Mouse (Mus musculus) leukemia stem cell, adult 10-12 weeks (primary cell): ENCODE measurements around the gene Ccdc148. TPM values are rescaled to one million over a fixed set of nuclear protein-coding genes. Genes with fewer than 3 reads are reported as not detected.

Experiments used
- polyA plus RNA-seq: library from polyadenylated mRNA; stranded (reverse); fragments of >175 nt; gene quantifications from 2 replicates; pipeline ENCODE4 v1.2.3, GENCODE M21; 2012; ENCODE audit warnings: low replicate concordance

Gene Ccdc148
- polyA plus RNA-seq = not detected in 2 replicates

GRCm38 (mm10) chr2:59160605-59160963 lies at the start of gene Ccdc148, which contains the start of gene Pkp4:
TSS of gene Ccdc148 (minus strand) at chr2:59160683.
TSS of gene Pkp4 (plus strand) at chr2:59160850.

GRCm38 (mm10) chr2:58859134-58859533 lies 301.3 kb downstream of the Ccdc148 start, which contains the start of gene Gm11099:
TSS of gene Gm11099 (plus strand) at chr2:58859434.

Other genes starting within 250 kb of the Ccdc148 start
- 12.4 and 46.3 TPM in 2 replicates for gene Pkp4, start 167 bp upstream of the Ccdc148 start, polyA plus RNA-seq